Mouse (Mus musculus): ENCODE measurements around the gene Ptma.
"Not testable (repeated sequence)": the region's sequence is repeated elsewhere in the genome, so short reads cannot be mapped to it uniquely, and the experiment has no call there.

Ptma gene

GRCm38 (mm10) chr1:86497986-86498385 lies 28.5 kb upstream of the Ptma start:
- no peak for DNase-seq

GRCm38 (mm10) chr1:86498611-86499010 lies 27.9 kb upstream of the Ptma start:
- no peak for DNase-seq

GRCm38 (mm10) chr1:86499903-86500302 lies 26.6 kb upstream of the Ptma start:
- DNase-seq: peak; percentile 55

- no peak for DNase-seq
Measured at GRCm38 (mm10) chr1:86500681-86501080, 25.8 kb upstream of the Ptma start.

- DNase-seq: peak; percentile 70
Measured at GRCm38 (mm10) chr1:86501114-86501532, 25.4 kb upstream of the Ptma start.

GRCm38 (mm10) chr1:86501559-86501958 lies 25.0 kb upstream of the Ptma start:
- DNase-seq: peak; percentile 98

- DNase-seq: no peak
Measured at GRCm38 (mm10) chr1:86502221-86503048, 24.1 kb upstream of the Ptma start.

- no peak for DNase-seq
Measured at GRCm38 (mm10) chr1:86503165-86503747, 23.3 kb upstream of the Ptma start.

- DNase-seq: peak; percentile 92
Measured at GRCm38 (mm10) chr1:86503906-86504696, 22.4 kb upstream of the Ptma start.

- DNase-seq: no peak
Measured at GRCm38 (mm10) chr1:86504697-86505421, 21.7 kb upstream of the Ptma start.

- no peak for DNase-seq
Measured at GRCm38 (mm10) chr1:86505461-86505860, 21.1 kb upstream of the Ptma start.

- DNase-seq: no peak
Measured at GRCm38 (mm10) chr1:86506420-86506819, 20.1 kb upstream of the Ptma start.

GRCm38 (mm10) chr1:86507866-86508265 lies 18.7 kb upstream of the Ptma start:
- no peak for DNase-seq

GRCm38 (mm10) chr1:86509410-86509809 lies 17.1 kb upstream of the Ptma start:
- no peak for DNase-seq

- DNase-seq: no peak
Measured at GRCm38 (mm10) chr1:86510266-86510665, 16.3 kb upstream of the Ptma start.

- DNase-seq: no peak
Measured at GRCm38 (mm10) chr1:86510676-86511441, 15.7 kb upstream of the Ptma start.

- no peak for DNase-seq
Measured at GRCm38 (mm10) chr1:86512154-86512720, 14.3 kb upstream of the Ptma start.

GRCm38 (mm10) chr1:86513031-86513430 lies 13.5 kb upstream of the Ptma start:
- not testable (repeated sequence) for DNase-seq

GRCm38 (mm10) chr1:86515715-86516410 lies 10.7 kb upstream of the Ptma start:
- no peak for DNase-seq

- no peak for DNase-seq
Measured at GRCm38 (mm10) chr1:86517076-86517475, 9.4 kb upstream of the Ptma start.

- no peak for DNase-seq
Measured at GRCm38 (mm10) chr1:86520361-86520760, 6.2 kb upstream of the Ptma start.
